10 mouse cellular contexts compared by ENCODE assay signal in genomic region chr16:51937298-51937697, GRCm38 (mm10).
DNase-seq lines count a peak whose midpoint lies in the region; ATAC-seq lines count a peak whose summit lies in the region.
"Had no signal": no experiment of that assay in that cellular context is flagged by ENCODE, and none has a peak within 500 bp of the region (broad histone marks: within the 10 kb centered on the region; RNA-seq: fewer than 3 reads in every experiment).

No protein-coding gene starts in this region.

- peak; percentile 99 for ATAC-seq in cerebellum, adult (ENCODE audit: insufficient number of reproducible peaks, low FRiP score, low TSS enrichment)
- ATAC-seq in activated CD4-positive, CD25-positive, alpha-beta regulatory T cell, adult 4 months = no peak
- ATAC-seq: Patski had no signal

- intact Hi-C loops in left cerebral cortex, postnatal 10 days (cut with DNase I) = no loop called here

- peak; percentile 64 for DNase-seq in 3T3-L1 (ENCODE audit: low read depth, low spot score)
- peak; percentile 11 to 17 for DNase-seq in frontal cortex, postnatal 25 days (ENCODE audit: low spot score in 2 of 2)
- DNase-seq in left cerebral cortex, postnatal 10 days (ENCODE audit: extremely low spot score in 1 of 2, low spot score in 2 of 2) = peak; percentile 49 to 64
- DNase-seq in urinary bladder, postnatal 36 days (ENCODE audit: low spot score in 2 of 2) = no peak
- no peak for DNase-seq in heart, postnatal 4 days
- DNase-seq in kidney, adult 18-20 months = no peak
- DNase-seq: kidney, postnatal 4 days had no signal

Comparison
In these comparisons a context has a peak if more than half of its experiments do, and no peak if none do; other contexts are left out.
1. DNase-seq: peak in 3T3-L1 (single experiment), frontal cortex, postnatal 25 days (2 of 2) and left cerebral cortex, postnatal 10 days (2 of 2); none in urinary bladder, postnatal 36 days (0 of 2), heart, postnatal 4 days (single experiment) and kidney, adult 18-20 months (single experiment).